Mouse (Mus musculus) cerebellum, postnatal 10 days (tissue): Measurements from ENCODE around the gene Olfm1.
A peak's percentile ranks its signal among the peaks of the same experiment; 100 is the strongest.

Source experiments
- DNase-seq, 2 experiments: peaks; one replicate each; pipeline ENCODE4 v3.0.0; 2021; ENCODE audit warnings: mixed read lengths in 2 of 2

Gene Olfm1

DNA sequence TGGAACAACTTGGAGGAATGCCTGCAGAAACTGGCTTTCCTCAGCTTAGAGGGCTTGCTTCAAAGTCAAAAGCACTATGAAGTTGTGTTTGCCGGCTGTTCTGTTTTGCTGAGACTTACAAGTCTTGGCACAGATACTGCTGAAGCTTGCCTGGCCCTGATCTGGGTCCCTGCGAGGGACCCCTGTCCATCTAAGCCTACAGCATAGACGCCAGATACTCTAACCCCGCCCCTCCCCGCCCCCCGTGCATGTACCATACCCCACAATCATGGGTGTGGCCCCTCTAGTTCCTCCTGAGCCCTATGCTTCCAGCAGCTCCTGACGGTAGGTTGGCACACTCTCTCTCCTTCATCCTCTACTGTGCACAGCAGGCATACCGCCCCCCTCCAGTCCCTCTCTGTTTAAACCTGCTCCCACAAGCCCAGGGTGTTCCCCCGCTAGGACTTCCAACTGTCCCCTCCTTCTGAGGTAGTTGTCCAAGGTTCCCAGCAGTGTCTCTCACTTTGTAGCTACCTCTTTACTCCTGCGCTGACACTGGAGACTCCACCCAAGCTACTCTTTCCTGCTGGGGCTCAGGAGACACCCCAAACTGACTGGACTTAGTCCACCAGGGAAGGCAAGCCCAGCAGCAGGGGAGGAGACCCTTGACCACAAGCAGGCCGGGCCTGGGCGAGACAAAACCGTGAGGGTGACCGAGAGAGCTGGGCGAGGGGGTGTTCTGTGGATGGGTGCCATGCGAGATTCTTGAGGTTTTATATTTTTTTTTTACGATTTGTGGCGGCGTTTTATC lies 12.1 kb downstream of the Olfm1 start:
- peak; percentile 44 to 52 for DNase-seq

DNA sequence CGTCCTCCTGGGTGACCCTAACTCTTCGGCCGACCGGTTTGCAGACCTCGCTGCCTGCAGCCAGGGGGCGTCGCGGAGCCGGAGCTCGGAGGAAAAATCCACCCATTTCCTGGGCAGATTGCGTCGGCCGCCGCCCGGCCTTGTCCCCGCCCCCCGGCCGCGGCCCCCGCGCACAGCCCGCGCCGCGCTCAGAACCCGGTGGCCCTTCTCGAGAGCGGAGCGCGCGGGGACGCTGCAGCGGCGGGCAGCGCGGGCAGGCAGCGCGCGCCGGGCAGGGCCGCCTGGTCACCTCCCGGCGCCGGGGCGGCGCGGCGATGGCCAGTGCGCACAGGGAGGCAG lies 12.6 kb downstream of the Olfm1 start:
- DNase-seq: peak; percentile 96 to 97

GRCm38 (mm10) chr2:28205870-28206421 lies 13.2 kb downstream of the Olfm1 start:
- peak; percentile 58 to 60 for DNase-seq

DNA sequence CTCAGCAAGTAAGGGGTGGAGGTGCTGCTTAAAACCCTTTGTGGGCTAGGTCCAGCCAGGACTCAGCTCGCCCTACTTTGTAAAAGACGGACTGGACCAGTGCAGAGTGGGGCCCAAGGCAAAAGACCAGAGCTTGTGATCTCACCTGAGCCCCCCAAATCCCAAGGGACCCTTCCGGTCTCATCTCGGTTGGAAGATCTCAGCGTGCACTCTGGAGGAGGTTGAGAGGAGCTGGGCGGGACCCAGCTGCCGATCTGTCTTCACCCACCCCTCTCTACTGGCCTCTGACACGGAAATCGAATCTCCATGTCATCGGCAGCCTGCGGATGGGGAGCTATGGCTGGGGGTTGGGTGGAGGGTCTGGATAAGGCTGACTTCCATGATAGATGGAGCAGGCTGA lies 13.7 kb downstream of the Olfm1 start:
- DNase-seq: no peak

DNA sequence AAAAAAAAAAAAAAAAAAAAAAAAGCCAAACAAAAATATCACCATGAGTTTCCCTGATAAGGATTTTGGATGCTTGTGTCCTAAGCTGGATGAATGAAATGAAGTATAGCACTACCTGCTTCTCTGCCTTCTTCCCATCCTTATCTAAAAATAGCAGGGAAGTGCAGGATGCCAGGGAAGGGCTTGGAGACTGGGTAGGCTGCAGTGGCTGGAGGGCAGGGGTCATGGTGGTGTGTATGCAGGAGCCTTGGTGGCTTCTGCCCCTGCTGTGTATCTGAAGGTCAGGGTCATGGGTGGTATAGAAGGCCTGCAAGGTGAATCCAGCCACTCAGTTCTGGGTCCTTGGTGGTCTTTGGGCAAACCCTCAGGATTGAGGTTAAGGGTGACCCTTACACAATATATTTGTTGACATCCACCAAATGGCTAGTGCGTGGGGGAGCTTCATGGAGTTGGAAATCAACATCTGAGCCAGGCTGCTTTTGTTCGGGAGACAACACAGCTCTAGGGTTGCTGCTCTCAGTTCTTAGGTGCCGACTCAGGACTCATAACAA lies 14.5 kb downstream of the Olfm1 start:
- DNase-seq: no peak

- no peak for DNase-seq
These were observed 15.4 kb downstream of the Olfm1 start for GRCm38 (mm10) chr2:28208130-28208745.

GRCm38 (mm10) chr2:28209211-28209610 lies 16.4 kb downstream of the Olfm1 start:
- no peak for DNase-seq

GRCm38 (mm10) chr2:28209653-28210052 lies 16.9 kb downstream of the Olfm1 start:
- DNase-seq: no peak

DNA sequence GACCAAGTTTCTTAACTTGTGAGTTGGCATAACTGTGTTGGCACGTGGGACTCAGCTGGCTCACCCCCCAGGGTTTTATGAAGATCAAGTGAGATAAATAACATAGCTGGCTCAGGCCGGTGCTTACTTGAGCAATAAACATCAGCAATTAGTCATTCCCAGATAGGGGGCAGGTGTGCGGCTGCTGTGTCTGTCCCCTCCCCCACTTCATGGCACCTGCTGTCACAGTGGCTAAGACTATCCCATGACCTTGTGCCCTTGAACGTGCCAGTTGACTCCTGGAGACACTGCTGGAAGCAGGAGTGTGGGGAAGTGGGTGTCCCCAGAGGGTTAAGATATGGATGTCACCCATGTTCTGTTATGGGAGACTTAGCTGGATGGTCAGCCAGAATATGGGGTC lies 17.5 kb downstream of the Olfm1 start:
- DNase-seq: no peak

GRCm38 (mm10) chr2:28211531-28212281 lies 18.9 kb downstream of the Olfm1 start:
- DNase-seq: no peak

DNA sequence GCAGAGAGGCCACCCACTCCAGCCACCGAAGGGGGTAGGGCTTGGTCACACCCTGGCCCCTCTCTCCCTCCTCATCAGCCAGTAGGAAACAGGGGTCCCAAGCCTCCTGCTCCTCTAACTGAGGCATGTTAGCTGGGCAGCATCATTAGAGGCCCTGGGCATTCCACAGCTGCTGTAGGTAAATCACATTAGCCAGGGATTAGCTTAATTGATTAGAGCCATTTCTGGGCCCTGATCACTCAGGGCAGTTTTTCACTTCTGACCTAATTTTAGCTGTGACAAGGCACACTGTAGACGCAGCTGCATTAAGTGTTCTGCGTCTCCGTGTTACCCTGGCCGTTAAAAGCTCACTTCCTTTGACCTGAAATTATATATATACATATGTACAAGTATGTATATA lies 20.1 kb downstream of the Olfm1 start:
- DNase-seq: no peak

GRCm38 (mm10) chr2:28216211-28216775 lies 23.5 kb downstream of the Olfm1 start:
- peak; percentile 54 to 64 for DNase-seq

DNA sequence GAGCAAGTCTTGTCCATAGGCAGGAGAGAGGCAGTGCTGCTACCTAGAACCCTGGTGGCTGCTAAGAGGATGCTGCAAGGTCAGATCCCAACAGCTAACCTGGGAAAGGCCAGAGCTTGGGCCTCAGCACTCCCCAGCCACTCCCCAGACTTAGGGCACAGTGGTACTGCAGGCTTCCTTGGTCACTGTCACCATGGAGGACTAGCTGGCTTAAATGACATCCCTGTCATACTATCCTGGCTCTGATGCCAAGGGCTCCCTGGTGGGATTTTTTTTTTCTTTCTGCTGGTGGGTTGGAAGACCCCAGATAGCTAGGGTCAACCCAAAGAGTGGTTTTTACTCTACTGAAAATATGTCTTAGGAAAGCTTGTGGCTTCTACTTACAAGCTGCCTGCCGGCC lies 25.0 kb downstream of the Olfm1 start:
- no peak for DNase-seq

GRCm38 (mm10) chr2:28218651-28219356 lies 26.0 kb downstream of the Olfm1 start:
- DNase-seq: peak; percentile 88 to 92

DNA sequence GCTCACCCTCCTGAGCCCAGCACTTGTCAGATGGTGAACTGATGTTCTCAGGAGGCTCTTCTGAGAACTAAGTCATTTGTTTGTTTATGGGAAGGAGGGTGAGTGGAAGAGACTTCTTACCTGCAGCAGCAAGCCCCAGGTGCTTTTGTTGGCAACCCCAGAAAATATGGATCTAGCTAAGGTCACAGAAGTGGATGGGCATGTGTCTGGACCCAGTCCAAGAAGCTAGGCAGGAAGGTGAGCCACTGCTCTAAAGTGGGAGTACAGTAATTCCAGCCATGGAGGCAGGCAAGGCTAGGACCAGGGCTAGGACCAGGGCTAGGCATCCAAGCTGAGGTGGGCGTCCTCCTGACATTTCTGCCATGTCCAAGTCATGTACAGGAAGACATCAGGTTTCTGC lies 26.8 kb downstream of the Olfm1 start:
- no peak for DNase-seq

DNA sequence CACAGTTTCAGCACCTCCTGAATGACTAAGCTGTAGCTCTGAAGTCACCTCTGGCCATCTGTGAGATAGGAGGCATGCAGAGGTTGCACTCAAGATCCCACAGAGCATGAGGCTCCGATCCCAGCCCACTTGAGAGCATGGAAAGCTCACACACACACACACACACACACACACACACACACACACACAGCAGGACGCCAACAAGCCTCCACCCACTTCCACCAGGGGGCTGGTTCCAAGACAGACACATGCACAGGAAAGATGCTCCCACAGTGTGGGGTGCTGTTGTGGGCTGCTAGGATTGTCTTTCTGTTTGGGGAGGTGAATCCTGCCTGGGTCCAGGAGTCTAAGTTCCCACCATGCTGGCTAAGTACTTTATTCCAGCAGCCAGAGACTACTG lies 29.0 kb downstream of the Olfm1 start:
- DNase-seq: no peak

GRCm38 (mm10) chr2:28224819-28225218 lies 32.0 kb downstream of the Olfm1 start:
- DNase-seq: no peak

DNA sequence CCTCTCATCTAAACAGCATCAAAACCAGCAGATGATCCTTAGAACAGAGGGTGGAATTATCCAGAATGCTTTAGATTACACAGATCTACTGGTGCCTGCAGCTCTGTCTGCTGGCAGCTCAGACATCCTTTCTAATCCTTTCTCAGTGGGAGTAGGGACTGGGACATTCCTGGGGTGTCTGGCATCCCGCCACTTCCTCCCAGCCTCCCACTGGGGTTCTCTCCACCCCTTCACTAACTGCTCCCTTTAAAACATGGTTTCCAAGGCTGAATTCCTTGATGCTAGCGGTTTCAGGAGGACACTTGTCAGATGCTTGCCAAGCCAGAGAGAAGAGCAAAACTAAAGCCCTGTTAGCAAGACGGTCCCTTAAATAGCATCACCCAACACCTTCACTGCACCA lies 33.1 kb downstream of the Olfm1 start:
- DNase-seq: peak in 1 of 2 experiments; percentile 60

DNA sequence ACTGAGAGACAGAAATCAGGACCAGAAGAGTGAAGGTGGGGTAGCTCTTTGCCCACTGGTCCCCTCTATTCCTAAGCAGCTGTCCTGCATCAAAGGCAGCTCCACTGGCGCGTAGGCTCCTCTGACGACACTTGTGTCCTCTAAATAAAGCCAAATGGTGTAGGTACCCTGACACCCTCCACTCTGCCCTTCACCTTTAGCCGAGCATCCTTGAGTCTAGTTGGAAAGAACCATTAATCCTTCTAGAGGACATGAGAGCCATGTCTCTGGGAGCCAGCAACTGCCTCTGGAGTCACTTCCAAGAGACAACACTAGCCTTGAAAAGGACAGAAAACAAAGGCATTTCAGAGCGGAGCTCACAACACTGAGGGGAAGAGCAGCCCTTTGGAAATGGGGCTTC lies 34.2 kb downstream of the Olfm1 start:
- DNase-seq: no peak

DNA sequence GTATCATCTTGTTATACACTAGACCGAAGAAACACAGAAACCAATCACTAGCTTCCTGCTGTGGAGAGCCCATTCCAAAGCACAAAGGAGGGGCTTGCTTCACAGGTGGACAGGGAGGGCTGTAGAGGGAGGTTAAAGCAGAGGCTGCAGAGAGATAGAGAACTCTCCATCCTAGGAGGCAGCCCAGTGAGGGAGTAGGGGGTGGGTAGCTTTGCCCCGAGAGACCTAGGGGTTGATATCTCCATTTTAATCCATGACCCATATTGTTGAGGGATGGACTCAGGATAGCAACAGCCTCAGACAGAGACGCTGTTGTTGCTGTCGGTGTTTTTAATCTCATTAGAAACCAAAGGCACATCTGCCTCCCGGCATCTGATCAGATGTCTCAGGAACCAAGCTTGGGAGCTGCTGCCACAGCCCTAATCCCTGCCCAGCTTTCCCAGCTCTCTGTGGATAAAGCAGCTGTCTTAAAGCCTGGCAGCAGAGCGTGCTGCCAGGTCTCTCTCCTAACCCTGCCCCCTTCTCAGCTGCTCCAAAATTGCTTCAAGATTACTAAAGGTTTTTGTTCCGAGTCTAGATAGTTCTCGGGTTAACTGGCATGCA lies 34.9 kb downstream of the Olfm1 start:
- DNase-seq: no peak

- no peak for DNase-seq
These were observed 35.6 kb downstream of the Olfm1 start for GRCm38 (mm10) chr2:28228364-28228763.

- no peak for DNase-seq
These were observed 42.3 kb downstream of the Olfm1 start for GRCm38 (mm10) chr2:28235129-28235528.
